In genomic region chr5:106560631-106561498, GRCm38 (mm10) we compare ENCODE assay signal across 11 mouse cellular contexts. TPM values are rescaled to one million over a fixed set of nuclear protein-coding genes. Genes with fewer than 3 reads are reported as not detected.
DNase-seq lines count a peak whose midpoint lies in the region; ATAC-seq and TF ChIP-seq lines count a peak whose summit lies in the region.
"Had no signal": no experiment of that assay in that cellular context is flagged by ENCODE, and none has a peak within 500 bp of the region (broad histone marks: within the 10 kb centered on the region; RNA-seq: fewer than 3 reads in every experiment).

No protein-coding gene starts in this region.

- peak overlapping the region; percentile 69 for H3K4me2 ChIP-seq in hindbrain, embryonic 16.5 days (ENCODE audit: low read length)
- peak overlapping the region; percentile 71 for H3K4me2 ChIP-seq in midbrain, embryonic 13.5 days (replicated peaks)

- peak overlapping the region; percentile 50; the same call in 1 of the 2 replicates for H3K9ac ChIP-seq in ES-Bruce4 (ENCODE audit: low read depth, poor library complexity, severe bottlenecking)
- H3K9ac ChIP-seq in hindbrain, embryonic 16.5 days (ENCODE audit: low read depth, low read length): peak overlapping the region; percentile 50
- H3K9ac ChIP-seq in midbrain, embryonic 13.5 days (replicated peaks): peak overlapping the region; percentile 65

- peak overlapping the region; percentile 57 for H3K4me3 ChIP-seq in gastrocnemius, adult 2 months
- peak overlapping the region; percentile 50 for H3K4me3 ChIP-seq in ES-Bruce4 (ENCODE audit: low read depth, low read length)
- peak overlapping the region; percentile 29 for H3K4me3 ChIP-seq in hindbrain, embryonic 16.5 days (ENCODE audit: low read length)
- peak overlapping the region; percentile 36 for H3K4me3 ChIP-seq in midbrain, embryonic 13.5 days (replicated peaks)

- no peaks in the 10 kb centered on the region for H3K4me1 ChIP-seq in ES-Bruce4 (ENCODE audit: control insufficient read depth, insufficient read depth, low read length)
- H3K4me1 ChIP-seq in hindbrain, embryonic 16.5 days (ENCODE audit: control insufficient read depth, insufficient read depth, low read depth, low read length): peaks cover 13% of the 10 kb centered on the region
- peaks cover 66% of the 10 kb centered on the region for H3K4me1 ChIP-seq in midbrain, embryonic 13.5 days (replicated peaks)

- H3K36me3 ChIP-seq in ES-Bruce4 (ENCODE audit: control insufficient read depth, insufficient read depth, low read length, poor library complexity, severe bottlenecking): no peaks in the 10 kb centered on the region
- H3K36me3 ChIP-seq in hindbrain, embryonic 16.5 days (ENCODE audit: control insufficient read depth, insufficient read depth, low read length): no peaks in the 10 kb centered on the region
- no peaks in the 10 kb centered on the region for H3K36me3 ChIP-seq in midbrain, embryonic 13.5 days

- intact Hi-C loops in gastrocnemius, adult 2 months (cut with DNase I): no loop called here

- no peak for TF ChIP-seq CTCF in gastrocnemius, adult 2 months (IDR thresholded peaks at IDR 0.05)
- no peak for TF ChIP-seq CTCF in ES-Bruce4 (IDR thresholded peaks at IDR 0.05; ENCODE audit: low read depth, low read length)

- no peak overlapping the region for H3K27ac ChIP-seq in gastrocnemius, adult 2 months
- H3K27ac ChIP-seq in ES-Bruce4 (ENCODE audit: insufficient read depth, low read length): no peak overlapping the region
- no peak overlapping the region for H3K27ac ChIP-seq in hindbrain, embryonic 16.5 days (ENCODE audit: low read depth, low read length)
- peak overlapping the region; percentile 82 for H3K27ac ChIP-seq in midbrain, embryonic 13.5 days

- H3K9me3 ChIP-seq in ES-Bruce4 (replicated peaks; ENCODE audit: control insufficient read depth, insufficient read depth, low read length, poor library complexity, severe bottlenecking): no peaks in the 10 kb centered on the region
- H3K9me3 ChIP-seq in hindbrain, embryonic 16.5 days (ENCODE audit: control insufficient read depth, low read length): no peaks in the 10 kb centered on the region
- H3K9me3 ChIP-seq in midbrain, embryonic 13.5 days: no peaks in the 10 kb centered on the region

- 3% methylated on average over 34 of the region's 40 CpGs for WGBS in hindbrain, embryonic 16.5 days
- WGBS in midbrain, embryonic 13.5 days: 3% methylated on average over 40 of the region's 40 CpGs

- DNase-seq in gastrocnemius, adult 2 months: no peak
- DNase-seq in gastrocnemius, postnatal 10 days: no peak
- DNase-seq in embryo, embryonic 11 days: peak; percentile 38
- DNase-seq in adrenal gland, adult 18-20 months (ENCODE audit: low spot score in 2 of 2): no peak
- DNase-seq in thymus, postnatal 10 days (ENCODE audit: low spot score in 2 of 2): no peak

- peak; percentile 50 for ATAC-seq in hindbrain, embryonic 16.5 days
- ATAC-seq in midbrain, embryonic 13.5 days: peak; percentile 54

- no peak for TF ChIP-seq POLR2A in ES-Bruce4 (IDR thresholded peaks at IDR 0.05; ENCODE audit: insufficient read depth, low read length)

- TF ChIP-seq EP300 in ES-Bruce4 (IDR thresholded peaks at IDR 0.05; ENCODE audit: insufficient read depth, low read depth, low read length): no peak

- peaks cover 3% of the 10 kb centered on the region; the same call in 1 of the 2 replicates for H3K27me3 ChIP-seq in ES-Bruce4 (ENCODE audit: control insufficient read depth, insufficient read depth, low read length, poor library complexity, severe bottlenecking)
- peaks cover 54% of the 10 kb centered on the region for H3K27me3 ChIP-seq in hindbrain, embryonic 16.5 days (replicated peaks; ENCODE audit: control insufficient read depth, insufficient read depth, low read length)
- peaks cover 79% of the 10 kb centered on the region for H3K27me3 ChIP-seq in midbrain, embryonic 13.5 days

RNA-seq across cellular contexts. Expression of gene Gm17304, which starts 48.0 kb away (rescaled TPM):
- total RNA-seq in gastrocnemius, adult 2 months (2021): not detected
- total RNA-seq in gastrocnemius, postnatal 10 days (2021): not detected
- polyA plus RNA-seq in ES-Bruce4 (2011; ENCODE audit: insufficient read depth, insufficient read length, low read depth, missing spikeins): not detected in 2 replicates
- polyA plus RNA-seq in hindbrain, embryonic 16.5 days (2015; fragmentation: Nextera tagmentation; extraction: Ambion mirVana): not detected in 2 replicates
- polyA plus RNA-seq in midbrain, embryonic 13.5 days (2015; fragmentation: Nextera tagmentation; extraction: Ambion mirVana): not detected in 2 replicates
- not detected for total RNA-seq in adrenal gland, adult 18-20 months (2021)
- total RNA-seq: hematopoietic stem cell, adult 5-6 weeks had no signal
- polyA plus RNA-seq: C2C12; spleen, adult 2 months had no signal
